In the genomic region with DNA sequence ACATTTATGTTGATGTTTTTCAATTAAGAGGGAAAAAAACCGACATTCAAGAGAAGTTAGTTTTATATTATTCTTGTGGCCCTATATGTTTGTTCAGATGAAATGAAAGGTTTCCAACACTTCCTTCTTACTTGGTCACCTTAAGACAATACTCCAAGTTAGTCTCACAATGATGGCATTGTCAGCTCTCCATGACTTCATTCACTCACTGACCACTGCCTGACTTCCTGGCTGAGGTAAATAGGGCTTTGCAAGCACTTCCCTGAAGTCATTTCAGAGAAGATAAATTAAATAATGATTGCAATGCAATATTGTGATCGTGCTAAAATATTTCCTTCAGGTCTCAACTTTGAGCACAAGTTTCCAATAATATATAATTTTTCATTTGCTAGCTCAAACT, we compare ENCODE assay signal across 28 mouse cellular contexts.
"Had no signal": no experiment of that assay in that cellular context is flagged by ENCODE, and none has a peak within 500 bp of the region (broad histone marks: within the 10 kb centered on the region; RNA-seq: fewer than 3 reads in every experiment).

No protein-coding gene starts in this region.

- H3K4me1 ChIP-seq: embryonic facial prominence, embryonic 10.5 days; embryonic facial prominence, embryonic 12.5 days; embryonic facial prominence, embryonic 13.5 days; embryonic facial prominence, embryonic 15.5 days; forebrain, embryonic 12.5 days; forebrain, embryonic 13.5 days; forebrain, embryonic 15.5 days had no signal

- H3K9ac ChIP-seq: embryonic facial prominence, embryonic 12.5 days; embryonic facial prominence, embryonic 13.5 days; embryonic facial prominence, embryonic 15.5 days; forebrain, embryonic 12.5 days; forebrain, embryonic 13.5 days; forebrain, embryonic 15.5 days; forebrain, postnatal 0 days had no signal

- H3K4me2 ChIP-seq: embryonic facial prominence, embryonic 12.5 days; embryonic facial prominence, embryonic 13.5 days; embryonic facial prominence, embryonic 15.5 days; forebrain, embryonic 12.5 days; forebrain, embryonic 13.5 days; forebrain, embryonic 15.5 days had no signal

- H3K27me3 ChIP-seq: embryonic facial prominence, embryonic 12.5 days; embryonic facial prominence, embryonic 13.5 days; embryonic facial prominence, embryonic 15.5 days; forebrain, embryonic 12.5 days; forebrain, embryonic 13.5 days; forebrain, embryonic 15.5 days had no signal

- H3K4me3 ChIP-seq: embryonic facial prominence, embryonic 10.5 days; embryonic facial prominence, embryonic 12.5 days; embryonic facial prominence, embryonic 13.5 days; embryonic facial prominence, embryonic 15.5 days; erythroblast, embryonic 14.5 days; forebrain, embryonic 12.5 days; forebrain, embryonic 13.5 days; forebrain, embryonic 15.5 days; gastrocnemius, adult 2 months; heart, adult 2 months had no signal

- H3K36me3 ChIP-seq: embryonic facial prominence, embryonic 10.5 days; embryonic facial prominence, embryonic 12.5 days; embryonic facial prominence, embryonic 13.5 days; embryonic facial prominence, embryonic 15.5 days; forebrain, embryonic 12.5 days; forebrain, embryonic 15.5 days had no signal

- H3K27ac ChIP-seq: embryonic facial prominence, embryonic 10.5 days; embryonic facial prominence, embryonic 12.5 days; embryonic facial prominence, embryonic 13.5 days; embryonic facial prominence, embryonic 15.5 days; forebrain, embryonic 12.5 days; forebrain, embryonic 13.5 days; forebrain, embryonic 15.5 days; gastrocnemius, adult 2 months; heart, adult 2 months had no signal

- DNase-seq: cerebellum, adult 2 months; cerebellum, adult 8-10 months; cerebellum, adult 9-10 months; cerebellum, adult 9-11 months; cerebellum, postnatal 10 days; cerebellum, postnatal 14 days; cerebellum, postnatal 25 days; cerebellum, postnatal 36 days; embryo, embryonic 11 days; forebrain, postnatal 0 days; gastrocnemius, adult 2 months; gastrocnemius, postnatal 10 days; gastrocnemius, postnatal 14 days; gastrocnemius, postnatal 25 days; gastrocnemius, postnatal 36 days; heart, adult 11 months; heart, adult 18-20 months; heart, adult 2 months had no signal

- ATAC-seq: forebrain, embryonic 13.5 days; forebrain, embryonic 14.5 days; forebrain, embryonic 15.5 days; forebrain, embryonic 16.5 days; forebrain, postnatal 0 days had no signal

- H3K9me3 ChIP-seq: embryonic facial prominence, embryonic 10.5 days; embryonic facial prominence, embryonic 12.5 days; embryonic facial prominence, embryonic 13.5 days; embryonic facial prominence, embryonic 15.5 days; forebrain, embryonic 12.5 days; forebrain, embryonic 13.5 days; forebrain, embryonic 15.5 days had no signal
